Mouse (Mus musculus): Measurements from ENCODE around the gene Snta1.

Snta1 gene

DNA sequence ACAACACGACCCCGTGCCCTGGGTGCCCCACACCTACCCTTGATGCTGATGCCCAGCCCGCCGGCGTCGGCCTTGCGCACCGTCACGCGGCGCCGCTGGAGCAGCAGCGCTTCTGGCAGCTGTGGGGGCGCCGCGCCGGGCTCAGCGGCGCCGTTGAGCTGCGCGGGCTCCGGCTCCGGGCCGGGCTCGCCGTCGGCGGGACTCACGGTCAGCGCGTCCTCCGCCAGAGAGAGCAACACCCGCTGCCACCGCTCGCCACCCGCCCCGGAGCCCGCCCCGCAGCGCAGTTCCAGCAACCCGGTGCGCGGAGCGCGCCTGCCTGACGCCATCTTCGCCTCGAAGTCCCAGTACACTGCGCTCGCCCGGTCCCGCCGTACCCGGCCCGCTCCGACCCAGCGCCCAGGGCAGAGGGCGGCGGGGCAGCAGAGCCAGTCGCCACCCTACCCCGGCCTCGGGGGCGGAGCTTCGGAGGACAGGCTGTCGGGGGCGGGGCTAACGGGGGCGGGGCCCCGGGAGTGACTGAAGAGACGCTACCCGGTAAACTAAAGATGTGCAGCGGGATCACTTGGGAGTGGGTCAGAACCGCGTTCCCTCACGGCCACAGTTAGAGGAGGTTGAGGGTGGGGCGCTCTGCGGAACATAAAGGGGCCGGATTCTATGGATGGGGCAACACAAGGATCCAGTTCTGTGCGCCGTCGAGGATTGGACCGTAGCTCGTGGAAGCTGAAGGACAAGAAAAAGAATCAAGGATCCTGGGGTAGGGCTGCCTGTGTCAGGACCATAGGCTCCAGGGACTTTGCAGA lies at the start of gene Snta1:
Gene Snta1, minus strand, starts transcription at position 457 of the 803 bp plus-strand sequence.
- DNase-seq (ENCODE audit: low spot score) = peak; percentile 88

DNA sequence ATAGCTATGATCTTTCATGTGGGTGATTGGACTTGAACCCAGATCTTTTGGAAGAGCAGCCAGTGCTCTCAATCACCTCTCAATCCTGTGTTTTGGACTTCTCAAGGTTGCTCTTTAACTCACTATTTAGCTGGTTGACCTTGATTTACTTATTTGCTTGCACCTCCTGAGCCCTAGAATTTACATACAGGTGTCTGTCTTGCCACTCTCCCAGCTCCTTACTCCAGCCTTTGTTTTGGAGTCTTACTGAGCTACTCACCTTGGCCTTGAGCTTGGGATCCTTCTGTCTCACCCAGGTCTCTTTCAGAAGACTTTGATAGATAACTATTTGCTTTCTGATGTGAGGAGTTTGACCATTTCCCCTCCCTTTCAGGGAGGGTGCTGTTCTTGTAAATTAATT lies 48.7 kb upstream of the Snta1 start:
- DNase-seq (ENCODE audit: low spot score) = no peak

DNA sequence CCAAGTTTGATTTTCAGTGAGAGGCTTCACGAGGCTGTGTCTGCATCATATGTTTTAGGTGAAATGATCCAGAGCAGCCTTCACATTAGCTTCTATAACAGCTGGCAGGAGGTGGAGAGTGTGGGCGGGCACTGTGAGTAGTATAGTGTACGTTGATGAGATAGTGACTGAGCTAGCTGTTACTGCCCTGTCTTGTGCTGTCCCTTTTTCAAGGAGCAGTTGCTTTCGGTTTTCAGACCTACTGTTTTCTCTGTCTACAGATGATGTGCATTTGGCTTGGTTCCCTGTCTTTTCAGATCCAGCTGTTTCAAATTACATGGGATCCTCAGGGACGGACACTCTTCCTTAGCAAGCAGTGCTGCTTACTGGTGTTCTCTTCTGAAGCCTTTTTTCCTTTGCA lies 47.9 kb upstream of the Snta1 start:
- no peak for DNase-seq (ENCODE audit: low spot score)

DNA sequence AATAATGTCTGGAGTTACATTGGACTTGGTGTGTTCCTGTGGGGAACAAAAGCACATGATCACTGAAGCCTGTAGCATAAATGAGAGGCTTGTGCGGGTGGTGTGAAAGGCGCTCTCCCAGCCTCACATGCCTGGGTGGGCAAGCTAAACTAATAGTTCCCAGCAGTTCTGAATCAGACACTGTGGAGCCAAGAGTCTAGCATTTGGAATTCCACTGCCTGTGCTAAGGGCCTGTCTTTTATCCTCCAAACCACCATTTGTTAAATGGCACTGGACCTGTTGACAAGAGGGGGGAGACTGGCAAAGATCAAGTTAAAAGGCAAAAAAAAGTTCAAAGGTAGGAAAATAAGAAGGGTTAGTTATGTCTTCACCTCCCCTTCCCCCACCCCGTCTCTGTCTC lies 46.7 kb upstream of the Snta1 start:
- no peak for DNase-seq (ENCODE audit: low spot score)

DNA sequence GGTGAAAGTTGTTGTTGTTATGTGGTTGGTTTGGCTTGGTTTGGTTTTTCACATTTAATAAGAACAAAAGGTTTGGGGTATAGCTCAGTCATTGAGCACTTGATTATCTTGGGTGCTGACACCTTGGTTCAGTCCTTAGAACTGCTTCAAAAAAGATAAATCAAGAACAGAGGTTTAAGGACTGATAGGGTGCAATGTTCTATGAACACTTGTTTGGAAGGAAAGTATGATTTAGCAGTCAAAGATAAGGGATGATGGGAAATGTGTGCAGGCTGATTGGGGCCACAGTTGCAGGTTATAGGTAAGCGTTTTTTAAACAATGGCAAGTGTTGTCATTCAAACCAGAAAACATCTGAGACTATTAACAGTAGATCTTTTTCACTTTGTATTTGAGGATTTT lies 46.2 kb upstream of the Snta1 start:
- no peak for DNase-seq (ENCODE audit: low spot score)

DNA sequence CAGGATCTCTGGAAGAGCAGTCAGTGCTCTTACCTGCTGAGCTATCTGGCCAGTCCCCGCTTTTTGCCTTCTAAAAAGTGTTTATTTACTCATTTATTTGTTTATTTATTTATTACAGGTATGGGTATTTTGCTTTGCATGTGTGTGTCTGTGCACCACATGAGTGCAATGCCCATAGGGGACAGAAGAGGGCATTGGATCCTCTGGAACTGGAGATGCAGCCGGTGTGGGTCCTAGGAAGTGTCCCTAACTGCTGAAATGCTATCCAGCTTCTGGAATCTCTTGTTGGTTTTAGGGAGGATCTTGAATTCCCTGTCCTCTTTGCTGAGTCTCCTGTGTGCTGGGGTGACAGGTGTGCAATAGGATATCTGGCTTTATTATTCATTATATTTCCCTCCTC lies 45.1 kb upstream of the Snta1 start:
- DNase-seq (ENCODE audit: low spot score) = no peak

DNA sequence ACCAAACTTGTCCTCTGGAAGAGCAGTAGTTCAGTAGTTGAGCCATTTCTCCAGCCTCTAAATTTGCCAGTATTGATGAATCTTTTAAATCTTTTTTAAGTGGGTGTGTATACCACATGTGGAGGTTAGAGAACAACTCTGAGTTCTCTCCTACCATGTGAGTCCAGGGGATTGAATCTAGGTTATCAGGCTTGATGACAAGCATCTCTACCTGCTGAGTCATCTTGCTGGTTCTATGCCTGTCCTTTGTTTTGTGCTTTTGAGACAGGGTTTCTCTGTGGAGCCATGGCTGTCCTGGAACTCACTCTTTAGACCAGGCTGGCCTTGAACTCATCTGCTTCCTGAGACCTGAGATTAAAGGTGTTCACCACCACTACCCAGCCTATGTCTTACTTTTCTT lies 40.7 kb upstream of the Snta1 start:
- no peak for DNase-seq (ENCODE audit: low spot score)

DNA sequence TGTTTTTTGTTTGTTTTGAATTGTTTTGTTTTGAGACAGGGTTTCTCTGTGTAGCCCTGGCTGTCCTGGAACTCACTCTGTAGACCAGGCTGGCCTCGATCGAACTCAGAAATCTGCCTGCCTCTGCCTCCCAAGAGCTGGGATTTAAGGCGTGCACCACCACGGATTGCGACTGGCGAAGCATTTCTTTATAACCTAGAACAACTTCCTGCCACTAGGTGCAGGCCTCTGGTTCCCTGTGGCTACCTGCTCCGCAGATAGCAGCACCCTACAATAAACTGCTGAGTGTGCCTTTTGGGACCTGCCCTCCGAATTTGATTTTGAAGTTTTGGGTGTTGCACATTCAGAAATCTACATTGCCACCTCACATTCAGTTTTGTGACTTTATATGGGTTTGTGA lies 39.9 kb upstream of the Snta1 start:
- no peak for DNase-seq (ENCODE audit: low spot score)

DNA sequence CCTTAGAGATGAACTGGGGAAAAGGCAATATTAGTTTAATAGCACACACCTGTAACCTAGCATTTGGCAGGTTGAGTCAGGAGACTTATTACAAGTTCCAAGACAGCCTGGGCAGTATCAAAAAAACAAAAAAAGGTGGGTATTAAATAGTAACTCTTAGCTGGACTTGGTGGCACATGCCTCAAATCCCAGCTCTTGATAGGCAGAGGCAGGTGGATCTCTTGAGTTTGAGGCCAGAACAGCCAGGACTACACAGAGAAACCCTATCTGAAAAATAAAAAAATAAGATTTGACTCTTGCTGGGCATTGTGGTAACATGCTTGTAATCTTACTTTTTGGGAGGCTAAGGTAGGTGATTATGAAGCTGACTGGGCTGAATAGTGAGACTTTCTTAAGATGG lies 32.6 kb upstream of the Snta1 start:
- no peak for DNase-seq (ENCODE audit: low spot score)

DNA sequence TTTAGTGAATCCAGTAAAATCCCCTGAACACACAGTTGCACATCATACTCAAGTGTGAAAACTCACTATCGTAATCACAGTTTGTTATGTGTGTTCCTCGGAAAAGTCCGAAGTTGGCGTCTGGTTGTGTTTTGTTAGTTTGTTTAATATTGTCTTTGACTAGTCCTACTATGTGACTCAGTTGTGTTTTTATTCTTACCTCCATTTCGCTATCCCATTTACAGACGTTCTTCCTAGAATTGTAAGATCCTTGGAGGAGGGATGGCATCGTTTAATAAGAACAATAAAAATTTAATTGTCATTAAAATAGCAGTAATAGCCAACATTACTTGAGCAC lies 29.3 kb upstream of the Snta1 start:
- no peak for DNase-seq (ENCODE audit: low spot score)

DNA sequence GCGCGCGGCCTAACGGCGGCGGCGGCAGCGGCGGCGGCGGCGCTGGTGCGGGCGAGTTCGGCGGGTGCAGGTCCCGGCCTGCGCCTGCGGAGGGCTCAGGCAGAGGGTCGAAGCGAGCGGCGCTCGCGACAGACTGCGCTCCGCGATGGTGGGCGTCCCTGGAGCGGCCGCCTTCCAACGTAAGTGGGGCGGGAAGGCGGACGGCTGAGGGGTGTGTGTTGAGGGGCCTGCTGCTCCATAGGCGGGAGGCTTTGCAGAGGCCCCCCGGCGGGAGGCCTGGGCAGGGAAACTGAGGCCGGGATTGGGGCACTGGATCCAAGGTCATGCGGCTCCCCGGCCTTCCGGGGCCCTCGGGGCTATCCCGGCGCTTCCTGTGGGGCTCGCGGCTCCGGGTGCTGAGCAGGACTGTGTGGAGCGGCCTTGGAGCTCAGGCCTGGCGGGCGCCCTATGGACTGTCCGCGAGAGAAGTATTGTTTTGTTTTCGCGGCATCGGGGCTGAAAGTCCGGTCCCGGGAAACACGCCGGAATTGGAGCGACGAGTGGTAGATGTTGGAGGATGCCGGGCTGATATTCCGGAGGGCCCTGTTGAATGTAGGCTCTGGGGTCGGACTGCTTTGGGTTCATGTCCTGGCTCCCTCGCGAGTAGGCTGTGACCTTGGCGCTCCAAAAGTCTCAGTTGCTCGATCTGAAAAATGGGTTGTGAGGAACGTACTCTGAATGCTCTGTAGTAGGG lies 28.7 kb upstream of the Snta1 start, which contains the start of gene Cbfa2t2:
Gene Cbfa2t2, plus strand, starts transcription at position 24 of the 733 bp plus-strand sequence.
- DNase-seq (ENCODE audit: low spot score) = peak; percentile 71

DNA sequence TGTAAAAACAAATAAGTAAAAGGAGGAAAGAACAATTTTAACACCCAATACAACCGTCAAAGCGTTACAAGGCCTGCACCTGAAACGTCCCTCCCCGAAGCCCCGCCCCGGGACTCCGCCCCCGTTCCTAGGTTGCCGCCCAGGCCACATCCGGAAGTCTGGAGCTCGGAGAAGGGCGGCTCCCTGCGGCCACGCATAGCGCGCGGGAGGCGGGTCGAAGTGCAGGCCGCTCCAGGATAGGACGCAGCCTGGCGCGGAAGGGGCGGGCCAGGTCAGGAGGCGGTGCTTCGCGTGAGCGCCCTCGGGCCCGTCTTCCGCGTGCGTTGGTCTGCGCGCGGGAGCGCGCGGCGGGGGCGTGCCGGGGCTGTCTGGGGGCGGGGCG lies 28.2 kb upstream of the Snta1 start:
- peak; percentile 99 for DNase-seq (ENCODE audit: low spot score)

DNA sequence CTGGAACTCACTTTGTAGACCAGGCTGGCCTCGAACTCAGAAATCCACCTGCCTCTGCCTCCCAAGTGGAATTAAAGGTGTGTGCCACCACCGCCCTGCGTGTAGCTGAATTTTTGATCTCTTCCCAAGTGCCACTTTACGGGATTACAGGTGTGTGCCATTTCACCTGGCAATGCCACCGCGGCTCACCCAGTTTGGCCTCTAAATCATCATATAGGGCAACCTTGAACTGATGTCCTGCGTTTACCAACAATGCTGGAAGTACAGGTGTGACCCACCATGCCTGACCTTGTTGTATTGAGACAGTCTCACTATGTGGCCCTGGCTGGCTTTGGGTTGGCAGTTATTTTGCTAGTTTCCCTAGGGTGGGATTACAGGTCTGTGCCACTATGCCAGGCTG lies 26.8 kb upstream of the Snta1 start:
- no peak for DNase-seq (ENCODE audit: low spot score)

DNA sequence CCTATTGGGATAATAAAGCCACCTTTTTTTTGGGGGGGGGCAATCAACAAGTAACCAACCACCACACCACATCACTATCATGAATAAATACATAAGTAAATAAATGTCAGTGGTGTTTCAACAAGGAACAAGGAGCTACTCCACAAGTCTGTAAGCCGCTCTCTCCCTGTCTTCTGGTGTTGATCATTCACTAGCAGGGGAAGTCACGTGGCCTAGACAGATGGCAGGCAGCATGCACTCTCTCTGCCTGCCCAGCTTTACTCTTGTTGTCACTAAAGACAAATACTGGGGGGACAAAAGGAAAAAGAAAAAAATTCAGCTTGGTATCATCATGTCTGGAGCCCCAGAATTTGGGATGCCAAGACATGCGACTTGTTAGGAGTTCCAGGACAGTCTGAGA lies 25.5 kb upstream of the Snta1 start:
- no peak for DNase-seq (ENCODE audit: low spot score)

DNA sequence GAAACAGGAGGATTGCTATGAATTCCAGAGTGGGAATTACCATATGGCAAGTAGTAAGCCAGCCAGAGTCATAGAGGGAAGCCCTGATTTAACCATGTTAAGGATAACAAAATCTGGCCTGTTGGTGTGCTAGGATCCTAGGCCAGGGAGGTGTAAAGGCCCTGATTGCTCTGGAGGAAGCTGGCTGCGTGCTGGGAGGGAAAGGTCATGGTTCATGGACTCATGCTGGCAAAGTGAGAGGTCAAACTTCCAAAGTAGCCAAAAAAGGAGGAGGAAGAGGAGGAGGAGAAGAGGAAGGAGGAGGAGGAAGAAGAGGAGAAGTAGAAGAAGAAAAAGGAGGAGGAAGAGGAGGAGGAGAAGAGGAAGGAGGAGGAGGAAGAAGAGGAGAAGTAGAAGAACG lies 24.8 kb upstream of the Snta1 start:
- no peak for DNase-seq (ENCODE audit: low spot score)

DNA sequence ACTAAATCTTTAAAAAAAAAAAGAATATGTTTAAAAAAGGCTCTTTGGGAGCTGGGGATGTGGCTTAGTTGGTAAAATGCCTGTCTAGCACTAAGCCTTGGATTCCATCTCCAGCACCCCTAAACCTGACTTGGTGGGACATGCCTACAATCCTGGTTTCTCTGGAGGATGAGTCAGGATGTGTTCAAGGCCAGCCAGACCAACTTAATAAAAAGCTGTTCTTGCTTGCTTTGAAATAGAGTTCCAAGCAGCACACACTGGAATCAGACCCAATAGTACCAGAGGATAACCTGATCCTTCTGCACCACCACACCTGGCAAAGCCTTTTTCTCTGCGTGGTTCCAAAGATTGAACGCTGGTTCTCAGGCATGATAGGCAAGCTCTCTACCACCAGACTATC lies 22.7 kb upstream of the Snta1 start:
- no peak for DNase-seq (ENCODE audit: low spot score)

DNA sequence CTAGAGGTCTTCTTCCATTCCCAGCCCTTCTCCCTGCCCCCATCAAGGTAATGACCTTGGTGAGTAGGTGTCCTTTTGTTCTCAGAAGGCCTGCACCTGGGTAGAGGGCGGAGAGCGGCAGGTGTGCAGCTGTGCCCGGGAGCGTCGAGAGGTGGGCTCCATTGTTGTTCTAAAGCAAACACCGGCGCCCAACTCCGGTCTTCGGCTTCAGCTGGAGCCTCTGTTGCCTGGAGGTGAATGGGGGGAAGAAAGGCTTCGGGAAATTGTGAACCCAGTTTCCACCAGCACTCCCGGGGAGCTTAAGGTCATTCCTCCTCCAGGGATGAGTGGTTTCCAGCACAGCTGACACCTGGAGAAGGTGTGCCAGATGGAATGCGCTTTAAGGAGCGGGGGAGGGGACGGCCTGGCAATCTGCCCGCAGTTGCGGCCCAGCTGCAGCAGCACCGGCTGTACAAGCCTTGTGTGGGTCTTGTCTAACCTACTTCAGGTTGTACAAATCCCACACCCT lies 20.0 kb upstream of the Snta1 start:
- DNase-seq (ENCODE audit: low spot score) = peak; percentile 31

DNA sequence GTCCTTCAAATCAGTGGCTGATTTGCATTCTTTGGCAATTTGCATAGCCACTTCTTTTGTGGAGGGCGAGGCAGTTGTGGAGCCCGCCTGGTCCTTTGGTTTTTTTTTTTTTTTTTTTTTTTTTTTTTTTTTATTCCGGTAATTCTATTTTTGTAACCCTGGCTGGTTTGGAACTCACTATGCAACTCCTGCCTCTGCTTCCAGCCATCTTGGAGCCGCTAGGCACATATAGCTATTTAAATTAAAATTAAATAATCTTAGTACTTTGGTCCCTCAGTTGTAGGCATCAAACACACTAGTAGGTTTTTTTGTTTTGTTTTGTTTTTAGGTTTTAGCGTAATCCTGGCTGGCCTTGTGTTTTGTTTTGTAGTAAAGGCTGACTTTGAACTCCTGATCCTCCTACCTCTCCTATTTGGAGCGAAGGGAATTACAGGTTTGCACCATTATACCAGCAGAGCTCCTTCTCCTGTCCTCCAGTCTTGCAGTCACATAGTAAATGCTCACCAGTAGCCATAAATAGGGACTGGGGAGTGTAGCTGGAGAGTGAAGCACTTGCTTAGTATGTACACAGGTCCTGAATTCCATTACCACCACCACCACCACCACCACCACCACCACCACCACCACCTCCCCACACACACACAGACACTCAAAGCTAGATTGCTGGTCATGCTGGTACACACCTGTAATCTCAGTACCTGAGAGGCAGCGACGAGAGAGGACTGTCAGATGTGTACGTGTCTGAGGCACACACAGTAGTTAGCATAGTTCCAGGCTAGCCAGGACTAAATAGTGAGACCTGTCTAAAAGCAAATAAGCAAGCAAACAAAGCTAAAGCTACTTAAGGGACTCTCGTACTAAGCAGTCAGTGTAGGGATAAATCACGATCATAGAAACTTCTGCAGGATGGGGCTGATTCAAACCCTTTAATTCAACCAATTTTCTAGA lies 19.3 kb upstream of the Snta1 start:
- no peak for DNase-seq (ENCODE audit: low spot score)

DNA sequence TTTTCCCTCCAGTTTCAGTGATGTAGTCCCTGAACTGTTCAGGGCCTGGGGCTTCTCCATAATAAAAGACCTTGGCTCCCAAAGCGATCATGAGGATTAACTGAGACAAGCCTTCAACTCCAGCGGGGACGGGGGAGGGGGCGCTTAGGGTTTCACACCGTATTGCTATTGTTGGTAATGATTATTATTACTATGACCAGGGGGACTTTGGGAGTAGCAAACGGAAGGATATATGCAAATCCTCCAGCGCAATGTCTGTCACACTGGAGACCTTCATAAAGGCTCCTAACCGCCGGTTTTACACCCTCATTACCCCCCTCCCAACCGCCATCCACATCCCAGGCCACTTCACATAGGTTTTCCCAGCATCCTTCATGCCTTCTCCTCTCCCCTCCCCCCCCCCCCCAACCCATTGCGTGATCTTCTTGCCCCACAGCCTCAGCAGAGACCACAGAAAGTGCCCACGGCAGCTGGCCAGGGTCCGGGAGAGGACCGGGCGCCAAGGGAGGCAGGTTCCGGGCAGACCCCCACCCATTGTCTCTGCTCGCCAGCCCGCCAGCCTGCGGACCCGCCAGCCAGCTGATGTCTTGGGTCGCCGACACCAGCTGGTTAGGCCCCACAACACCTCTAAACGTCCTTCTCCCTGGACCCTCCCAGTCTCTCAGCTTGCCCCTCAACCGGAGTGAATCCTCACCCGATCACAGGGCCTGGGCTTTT lies 18.4 kb upstream of the Snta1 start:
- no peak for DNase-seq (ENCODE audit: low spot score)

DNA sequence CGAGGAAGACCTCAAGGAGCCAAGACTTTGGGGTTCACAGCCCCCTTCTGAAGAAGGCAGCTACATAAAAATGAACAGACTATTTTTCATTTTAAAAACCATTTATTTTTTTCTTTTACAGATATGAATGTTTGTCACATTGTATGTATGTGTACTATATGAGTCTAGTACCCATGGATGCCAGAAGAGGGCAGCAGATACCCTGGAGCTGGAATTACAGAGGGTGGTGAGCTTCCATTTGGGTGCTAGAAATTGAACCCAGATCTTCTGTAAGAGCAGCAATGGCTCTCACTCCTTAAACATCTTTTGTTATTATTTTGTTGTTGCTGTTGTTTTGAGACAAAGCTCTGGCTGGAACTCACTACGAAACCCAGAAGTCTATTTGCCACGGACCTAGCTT lies 17.6 kb upstream of the Snta1 start:
- no peak for DNase-seq (ENCODE audit: low spot score)

DNA sequence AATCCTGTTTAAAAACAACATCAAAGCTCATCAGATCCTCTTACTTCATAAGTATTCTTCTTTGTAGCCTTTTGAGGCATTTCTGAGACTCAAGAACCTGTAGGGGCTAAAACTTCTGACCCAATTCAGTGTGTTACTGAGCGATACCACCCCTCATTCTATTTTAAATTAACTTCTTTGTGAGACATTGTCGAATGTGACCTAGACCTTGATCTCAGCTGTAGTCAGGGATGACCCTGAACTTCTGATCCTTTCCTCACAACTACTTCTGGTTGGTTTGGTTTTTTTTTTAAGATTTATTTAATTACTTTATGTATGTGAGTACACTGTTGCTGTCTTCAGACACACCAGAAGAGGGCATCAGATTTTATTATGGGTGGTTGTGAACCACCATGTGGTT lies 15.6 kb upstream of the Snta1 start:
- DNase-seq (ENCODE audit: low spot score) = no peak

DNA sequence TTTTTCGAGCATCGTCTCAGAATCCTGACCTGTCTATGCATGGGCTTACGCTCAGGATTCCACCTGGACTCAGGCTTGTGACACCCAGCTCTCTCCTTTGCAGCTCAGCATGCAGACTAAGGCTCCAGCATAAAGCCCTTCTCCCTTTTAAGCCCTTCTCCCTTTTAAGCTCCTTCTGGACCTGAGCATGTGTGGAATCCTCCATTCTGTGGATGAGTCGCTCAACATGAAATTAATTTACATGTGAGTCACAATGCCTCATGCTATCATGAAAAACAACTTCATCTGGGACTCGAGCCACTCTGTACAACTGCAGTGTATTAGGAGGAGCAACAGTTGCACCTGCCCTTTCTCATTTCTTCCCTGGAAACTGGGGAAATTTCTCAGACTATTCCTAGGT lies 14.3 kb upstream of the Snta1 start:
- no peak for DNase-seq (ENCODE audit: low spot score)
